Mouse (Mus musculus) forebrain, embryonic 12.5 days (tissue): ENCODE measurements around the gene Fam227a. TPM values are rescaled to one million over a fixed set of nuclear protein-coding genes. Genes with fewer than 3 reads are reported as not detected.

Experiments used
- ATAC-seq: fragments of 200-750 bp; cut with Nextera tagmentation; 2 replicates; pipeline ENCODE4 v1.8.0; 2017; ENCODE audit warnings: moderate TSS enrichment; ENCODE audit not compliant: low FRiP score
- H3K27ac ChIP-seq: fragments of 300-500 bp; sonication (generic); 2 replicates; pipeline ENCODE4 v1.5.1; 2016; ENCODE audit warnings: mild to moderate bottlenecking
- H3K27me3 ChIP-seq: fragments of 300-500 bp; sonication (generic); 2 replicates; pipeline ENCODE4 v1.6.1; 2016; ENCODE audit warnings: mild to moderate bottlenecking
- H3K36me3 ChIP-seq: fragments of 300-500 bp; sonication (generic); replicated peaks from 2 replicates; pipeline ENCODE4 v1.6.1; 2016; ENCODE audit warnings: mild to moderate bottlenecking
- H3K4me1 ChIP-seq: fragments of 300-500 bp; sonication (generic); 2 replicates; pipeline ENCODE4 v1.6.1; 2016
- H3K4me2 ChIP-seq: fragments of 300-500 bp; sonication (generic); 2 replicates; pipeline ENCODE4 v1.6.1; 2016; ENCODE audit warnings: mild to moderate bottlenecking, moderate library complexity
- H3K4me3 ChIP-seq: fragments of 300-500 bp; sonication (generic); replicated peaks from 2 replicates; pipeline ENCODE4 v1.5.1; 2016; ENCODE audit warnings: mild to moderate bottlenecking
- H3K9ac ChIP-seq: fragments of 300-500 bp; sonication (generic); 2 replicates; pipeline ENCODE4 v1.6.1; 2016; ENCODE audit warnings: mild to moderate bottlenecking
- H3K9me3 ChIP-seq: fragments of 300-500 bp; sonication (generic); 2 replicates; pipeline ENCODE4 v1.6.1; 2016
- WGBS: fragments of 180-500 bp; shearing (Covaris S2); methylation state at CpG from one replicate; pipeline ENCODE4 v1.1.7; 2016; 5-methylcytosine and 5-hydroxymethylcytosine counted together
- microRNA-seq: library from miRNA; unstranded; fragments of <30 nt; microRNA quantifications from one replicate; pipeline ENCODE4, GENCODE M21; 2017
- polyA plus RNA-seq: library from polyadenylated mRNA; unstranded; fragments of >200 nt; fragmentation: Nextera tagmentation; extraction: Ambion mirVana; gene quantifications from 2 replicates; pipeline ENCODE4 v1.2.1, GENCODE M21; 2016

Gene Fam227a
- polyA plus RNA-seq, 1 experiment from 2014 or later: 5.1 TPM

- Histone ChIP-seq H3K9me3 (no peaks in the 10 kb centered on the region), H3K4me3 (peak within 1 kb of the TSS; percentile 32), H3K36me3 (no peaks in the 10 kb centered on the region), H3K4me1 (peaks cover 6% of the 10 kb centered on the region), H3K4me2 (peak within 1 kb of the TSS; percentile 46), H3K9ac (peak within 1 kb of the TSS; percentile 12; the same call in 1 of the 2 replicates), H3K27me3 (peaks cover 14% of the 10 kb centered on the region), H3K27ac (no peak within 1 kb of the TSS)
- ATAC-seq: no peak
- 13% methylated on average over 37 of the region's 37 CpGs for WGBS
These were observed 53.6 kb downstream of the Fam227a start, which contains the start of gene Dmc1 for GRCm38 (mm10) chr15:79604990-79605665. Gene Dmc1, minus strand, starts transcription at chr15:79605109.

GRCm38 (mm10) chr15:79600176-79600575 lies 58.6 kb downstream of the Fam227a start:
- 90% methylated on average over 2 of the region's 2 CpGs for WGBS
- no peak overlapping the region for H3K4me3 ChIP-seq
- ATAC-seq: no peak
- H3K27ac ChIP-seq: no peak overlapping the region
- H3K4me1 ChIP-seq: peaks cover 4% of the 10 kb centered on the region
- H3K9me3 ChIP-seq: no peaks in the 10 kb centered on the region
- no peaks in the 10 kb centered on the region for H3K36me3 ChIP-seq
- no peak overlapping the region for H3K9ac ChIP-seq
- H3K4me2 ChIP-seq: no peak overlapping the region
- H3K27me3 ChIP-seq: peaks cover 10% of the 10 kb centered on the region

DNA sequence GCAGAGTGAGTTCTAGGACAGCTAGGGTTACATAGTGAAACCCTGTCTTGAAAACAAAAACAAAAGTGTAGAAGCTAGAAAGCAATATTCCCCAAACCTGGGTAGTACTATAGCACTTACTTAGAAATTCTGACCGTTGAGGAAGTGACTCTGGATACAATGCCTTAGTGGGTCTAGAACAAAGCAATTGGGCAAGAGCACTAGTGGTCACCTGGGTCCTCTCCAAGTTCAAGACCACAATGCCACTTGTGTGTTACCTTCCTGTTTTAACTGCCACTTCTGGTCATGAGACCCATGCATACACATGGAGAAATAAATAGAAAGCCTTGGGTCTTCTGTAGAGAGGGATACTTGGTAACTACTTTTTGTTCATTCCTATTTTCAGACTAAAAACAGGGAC lies 60.0 kb downstream of the Fam227a start:
- WGBS: 84% methylated on average over 1 of the region's 1 CpGs

DNA sequence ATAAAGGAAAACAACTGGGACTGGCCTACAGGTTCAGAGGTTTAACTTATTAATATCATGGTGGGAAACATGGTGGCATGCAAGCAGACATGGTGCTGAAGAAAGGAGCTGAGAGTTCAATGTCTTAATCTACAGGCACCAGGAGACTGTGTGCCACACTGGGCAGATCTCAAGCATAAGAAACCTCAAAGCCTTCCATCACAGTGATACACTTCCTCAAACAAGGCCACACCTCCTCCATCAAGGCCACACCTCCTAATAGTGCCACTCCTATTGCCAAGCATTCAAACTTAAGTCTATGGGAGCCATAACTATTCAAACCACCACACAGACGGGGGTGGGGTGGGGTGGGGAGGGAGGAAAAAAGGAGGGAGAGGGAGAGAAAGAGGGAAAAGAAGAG lies 77.2 kb downstream of the Fam227a start:
- Histone ChIP-seq H3K4me1 (no peaks in the 10 kb centered on the region), H3K36me3 (no peaks in the 10 kb centered on the region), H3K9ac (no peak overlapping the region), H3K4me2 (no peak overlapping the region), H3K9me3 (no peaks in the 10 kb centered on the region), H3K27ac (no peak overlapping the region), H3K4me3 (no peak overlapping the region), H3K27me3 (no peaks in the 10 kb centered on the region)
- WGBS: 61% methylated on average over 1 of the region's 1 CpGs
- no peak for ATAC-seq

More for the DNA sequence above, 60.0 kb downstream of the Fam227a start:
- no peaks in the 10 kb centered on the region for H3K36me3 ChIP-seq
- no peaks in the 10 kb centered on the region for H3K27me3 ChIP-seq
- H3K27ac ChIP-seq: no peak overlapping the region
- H3K4me2 ChIP-seq: no peak overlapping the region
- H3K9me3 ChIP-seq: no peaks in the 10 kb centered on the region
- no peak overlapping the region for H3K9ac ChIP-seq
- ATAC-seq: no peak
- H3K4me1 ChIP-seq: no peaks in the 10 kb centered on the region
- H3K4me3 ChIP-seq: no peak overlapping the region

- no peak for ATAC-seq
- H3K27me3 ChIP-seq: no peaks in the 10 kb centered on the region
- H3K4me3 ChIP-seq: no peak overlapping the region
- H3K4me2 ChIP-seq: no peak overlapping the region
- H3K36me3 ChIP-seq: no peaks in the 10 kb centered on the region
- no peak overlapping the region for H3K9ac ChIP-seq
- H3K4me1 ChIP-seq: no peaks in the 10 kb centered on the region
- no peaks in the 10 kb centered on the region for H3K9me3 ChIP-seq
- no peak overlapping the region for H3K27ac ChIP-seq
- 51% methylated on average over 6 of the region's 6 CpGs for WGBS
These were observed 80.9 kb downstream of the Fam227a start for GRCm38 (mm10) chr15:79577671-79578426.

DNA sequence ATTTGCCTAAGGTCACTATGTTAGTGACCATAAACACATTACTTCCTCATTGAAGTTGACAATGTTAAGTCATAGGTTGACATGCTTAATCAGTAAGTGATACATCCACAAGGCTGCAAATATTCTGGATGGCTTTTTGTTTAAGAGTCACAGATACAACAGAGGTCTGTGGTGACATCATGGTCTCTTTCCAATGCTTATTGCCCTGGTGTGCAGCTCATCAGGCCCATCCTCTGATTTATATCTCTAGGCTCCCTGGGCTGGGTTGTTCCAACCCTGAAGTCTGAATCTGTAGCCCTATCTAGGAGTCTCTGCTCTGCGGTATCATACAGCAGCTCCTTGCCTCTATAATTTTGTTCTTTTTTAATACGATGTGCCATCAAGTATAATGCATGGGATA lies 81.8 kb downstream of the Fam227a start:
- Histone ChIP-seq H3K4me2 (no peak overlapping the region), H3K36me3 (no peaks in the 10 kb centered on the region), H3K4me1 (no peaks in the 10 kb centered on the region), H3K9me3 (no peaks in the 10 kb centered on the region), H3K9ac (no peak overlapping the region), H3K4me3 (no peak overlapping the region), H3K27ac (no peak overlapping the region), H3K27me3 (no peaks in the 10 kb centered on the region)
- ATAC-seq: no peak
- WGBS: 93% methylated on average over 2 of the region's 2 CpGs

DNA sequence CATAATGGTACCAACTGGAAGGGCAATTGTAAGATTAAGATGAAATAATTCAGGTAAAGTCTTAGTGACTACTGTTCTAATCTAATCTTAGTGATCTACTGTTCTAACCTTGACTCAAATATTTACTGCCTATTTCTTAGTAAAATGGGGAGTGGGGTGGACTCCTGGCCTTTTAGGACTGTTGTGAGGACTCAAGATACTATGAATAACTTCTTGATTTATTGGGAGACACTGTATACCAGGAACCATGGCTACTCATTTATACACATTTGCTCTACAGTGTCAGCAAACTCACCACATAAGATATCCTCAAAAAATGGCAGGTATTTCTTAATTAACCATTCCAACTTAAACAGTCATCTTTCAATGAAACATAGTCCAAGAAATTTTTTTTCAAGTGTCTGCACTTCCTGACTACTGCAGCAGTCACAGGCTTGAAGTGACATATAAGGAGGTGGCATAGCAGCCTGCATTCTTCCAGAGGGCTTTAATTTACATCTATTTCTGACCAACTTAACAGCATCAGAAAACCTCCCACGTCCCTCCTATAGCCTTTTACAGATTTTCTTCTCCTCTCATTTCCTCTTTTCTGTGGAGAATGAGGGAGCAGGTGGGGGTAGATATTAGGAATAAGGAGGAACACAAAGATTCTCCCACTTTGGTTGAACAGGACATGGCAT lies 83.1 kb downstream of the Fam227a start:
- ATAC-seq: no peak
- no peak overlapping the region for H3K4me2 ChIP-seq
- H3K27ac ChIP-seq: no peak overlapping the region
- no peaks in the 10 kb centered on the region for H3K27me3 ChIP-seq
- H3K36me3 ChIP-seq: no peaks in the 10 kb centered on the region
- H3K9ac ChIP-seq: no peak overlapping the region
- H3K4me1 ChIP-seq: no peaks in the 10 kb centered on the region
- 67% methylated on average over 1 of the region's 1 CpGs for WGBS
- no peaks in the 10 kb centered on the region for H3K9me3 ChIP-seq
- no peak overlapping the region for H3K4me3 ChIP-seq

DNA sequence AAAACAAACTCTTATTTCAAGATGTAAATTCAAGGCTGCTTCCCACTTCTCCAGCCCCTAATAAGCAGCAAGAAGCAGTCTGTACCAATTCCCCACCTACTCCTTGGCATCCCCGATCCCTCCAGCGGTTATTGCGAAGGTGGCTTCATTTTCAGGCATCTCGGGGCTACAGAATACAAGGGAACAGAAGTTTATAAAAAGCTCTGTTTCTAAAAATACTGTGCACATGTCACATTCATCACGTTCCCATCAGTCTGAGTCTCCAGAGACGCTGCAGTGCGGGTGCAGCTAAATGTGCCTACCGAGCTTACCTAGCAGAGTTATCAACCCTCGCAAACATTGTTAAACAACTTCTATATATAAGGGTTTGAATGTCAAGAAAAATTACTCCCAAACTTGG lies 96.3 kb downstream of the Fam227a start:
- no peaks in the 10 kb centered on the region for H3K36me3 ChIP-seq
- no peak overlapping the region for H3K27ac ChIP-seq
- H3K4me1 ChIP-seq: no peaks in the 10 kb centered on the region
- H3K4me3 ChIP-seq: no peak overlapping the region
- 86% methylated on average over 9 of the region's 9 CpGs for WGBS
- no peak overlapping the region for H3K4me2 ChIP-seq
- H3K27me3 ChIP-seq: no peaks in the 10 kb centered on the region
- no peak for ATAC-seq
- H3K9me3 ChIP-seq: no peaks in the 10 kb centered on the region
- no peak overlapping the region for H3K9ac ChIP-seq

GRCm38 (mm10) chr15:79559649-79560048 lies 99.1 kb downstream of the Fam227a start:
- 81% methylated on average over 3 of the region's 3 CpGs for WGBS
- no peak overlapping the region for H3K27ac ChIP-seq
- no peak overlapping the region for H3K4me3 ChIP-seq
- H3K4me1 ChIP-seq: no peaks in the 10 kb centered on the region
- no peaks in the 10 kb centered on the region for H3K9me3 ChIP-seq
- no peaks in the 10 kb centered on the region for H3K27me3 ChIP-seq
- no peak overlapping the region for H3K4me2 ChIP-seq
- ATAC-seq: no peak
- H3K9ac ChIP-seq: no peak overlapping the region
- H3K36me3 ChIP-seq: no peaks in the 10 kb centered on the region

Small RNAs within 50 kb of the gene (microRNA-seq; reads per million reads assigned to microRNA genes)
- not detected for gene Gm27903

Other genes starting within 250 kb of the Fam227a start
- 245 and 267 TPM in 2 replicates for gene Csnk1e, start 203.4 kb downstream of the Fam227a start, polyA plus RNA-seq
- not detected in 2 replicates for gene Kcnj4, start 153.7 kb downstream of the Fam227a start, polyA plus RNA-seq
- gene Kdelr3, start 142.5 kb downstream of the Fam227a start, polyA plus RNA-seq: 12.8 and 15.3 TPM in 2 replicates
- gene Ddx17, start 112.2 kb downstream of the Fam227a start, polyA plus RNA-seq: 76.2 and 77.5 TPM in 2 replicates
- 1.4 and 1.8 TPM in 2 replicates for gene Dmc1, start 53.8 kb downstream of the Fam227a start, polyA plus RNA-seq
- 89.3 and 90.6 TPM in 2 replicates for gene Cby1, start 243 bp upstream of the Fam227a start, polyA plus RNA-seq
- gene Tomm22, start 11.9 kb upstream of the Fam227a start, polyA plus RNA-seq: 266 and 274 TPM in 2 replicates
- 24.1 and 24.5 TPM in 2 replicates for gene Josd1, start 29.0 kb upstream of the Fam227a start, polyA plus RNA-seq
- 51.5 and 55.7 TPM in 2 replicates for gene Gtpbp1, start 31.9 kb upstream of the Fam227a start, polyA plus RNA-seq
- gene Sun2, start 83.6 kb upstream of the Fam227a start, polyA plus RNA-seq: 6.2 and 8.6 TPM in 2 replicates
- gene Dnal4, start 118.9 kb upstream of the Fam227a start, polyA plus RNA-seq: 76.7 and 78.3 TPM in 2 replicates
- gene Nptxr, start 145.8 kb upstream of the Fam227a start, polyA plus RNA-seq: 7.2 and 8.0 TPM in 2 replicates
- 0.87 TPM in 1 of 2 replicates, not detected in the other for gene Npcd, start 175.3 kb upstream of the Fam227a start, polyA plus RNA-seq
- gene Cbx6, start 175.7 kb upstream of the Fam227a start, polyA plus RNA-seq: 31.1 and 31.5 TPM in 2 replicates
- gene Apobec3, start 232.7 kb upstream of the Fam227a start, polyA plus RNA-seq: 7.4 and 8.4 TPM in 2 replicates